Mouse (Mus musculus): ENCODE results near the gene Akr1c14. TPM values are rescaled to one million over a fixed set of nuclear protein-coding genes. Genes with fewer than 3 reads are reported as not detected.

Gene Akr1c14
- 272 TPM for polyA plus RNA-seq (2014; fragmentation: Illumina TruSeq; extraction: RNeasy Lipid Tissue Mini Kit (QIAGEN cat#74804); ENCODE audit: low read depth, low replicate concordance)

DNA sequence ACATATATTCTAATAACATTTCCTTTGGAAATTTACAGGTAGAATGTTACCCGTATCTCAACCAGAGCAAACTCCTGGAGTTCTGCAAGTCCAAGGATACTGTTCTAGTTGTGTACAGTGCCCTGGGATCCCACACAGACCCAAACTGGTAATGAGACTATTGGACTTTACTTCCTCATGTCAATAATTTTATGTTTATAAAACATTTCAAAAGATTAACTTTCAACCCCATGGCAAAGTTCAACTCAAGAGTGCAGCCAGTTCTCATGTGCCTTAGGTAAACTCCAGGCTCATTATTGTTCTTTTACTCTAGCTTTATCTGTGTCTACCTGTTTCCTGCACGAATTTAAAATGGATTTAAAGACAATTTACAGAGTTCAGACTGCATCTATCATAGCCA, at the start of gene Akr1c14:
Akr1c14 (plus strand) TSS at position 293 of the 400 bp plus-strand sequence.

Other genes with a start within 250 kb of the Akr1c14 start
- gene Calml3, start 244.7 kb upstream of the Akr1c14 start, polyA plus RNA-seq (2014; fragmentation: Illumina TruSeq; extraction: RNeasy Lipid Tissue Mini Kit (QIAGEN cat#74804); ENCODE audit: low read depth, low replicate concordance) = 1.3 TPM
- gene Calm4, start 211.3 kb upstream of the Akr1c14 start, polyA plus RNA-seq (2014; fragmentation: Illumina TruSeq; extraction: RNeasy Lipid Tissue Mini Kit (QIAGEN cat#74804); ENCODE audit: low read depth, low replicate concordance) = not detected
- gene Calm5, start 194.8 kb upstream of the Akr1c14 start, polyA plus RNA-seq (2014; fragmentation: Illumina TruSeq; extraction: RNeasy Lipid Tissue Mini Kit (QIAGEN cat#74804); ENCODE audit: low read depth, low replicate concordance) = not detected
- 199 TPM for gene Net1, start 130.8 kb upstream of the Akr1c14 start, polyA plus RNA-seq (2014; fragmentation: Illumina TruSeq; extraction: RNeasy Lipid Tissue Mini Kit (QIAGEN cat#74804); ENCODE audit: low read depth, low replicate concordance)
- gene Tubal3, start 130.7 kb upstream of the Akr1c14 start, polyA plus RNA-seq (2014; fragmentation: Illumina TruSeq; extraction: RNeasy Lipid Tissue Mini Kit (QIAGEN cat#74804); ENCODE audit: low read depth, low replicate concordance) = not detected
- gene Ucn3, start 103.7 kb upstream of the Akr1c14 start, polyA plus RNA-seq (2014; fragmentation: Illumina TruSeq; extraction: RNeasy Lipid Tissue Mini Kit (QIAGEN cat#74804); ENCODE audit: low read depth, low replicate concordance) = not detected
- gene Akr1c18, start 101.6 kb downstream of the Akr1c14 start, polyA plus RNA-seq (2014; fragmentation: Illumina TruSeq; extraction: RNeasy Lipid Tissue Mini Kit (QIAGEN cat#74804); ENCODE audit: low read depth, low replicate concordance) = 450 TPM
- 54.3 TPM for gene Akr1c13, start 142.1 kb downstream of the Akr1c14 start, polyA plus RNA-seq (2014; fragmentation: Illumina TruSeq; extraction: RNeasy Lipid Tissue Mini Kit (QIAGEN cat#74804); ENCODE audit: low read depth, low replicate concordance)
- 184 TPM for gene Akr1c19, start 179.7 kb downstream of the Akr1c14 start, polyA plus RNA-seq (2014; fragmentation: Illumina TruSeq; extraction: RNeasy Lipid Tissue Mini Kit (QIAGEN cat#74804); ENCODE audit: low read depth, low replicate concordance)
- 21.1 TPM for gene Akr1c12, start 230.4 kb downstream of the Akr1c14 start, polyA plus RNA-seq (2014; fragmentation: Illumina TruSeq; extraction: RNeasy Lipid Tissue Mini Kit (QIAGEN cat#74804); ENCODE audit: low read depth, low replicate concordance)

Measured in kidney, adult 10 weeks (tissue).